Mouse (Mus musculus): ENCODE results near the gene Pcgf3. TPM values are rescaled to one million over a fixed set of nuclear protein-coding genes. Genes with fewer than 3 reads are reported as not detected.

Pcgf3 gene
- 17.1 and 19.8 TPM in 2 replicates for polyA plus RNA-seq (2012; rRNA removed)

GRCm38 (mm10) chr5:108461082-108462065, at the start of gene Pcgf3:
Gene Pcgf3, plus strand, starts transcription at chr5:108461232.
- no peak within 1 kb of the TSS for H3K27ac ChIP-seq (ENCODE audit: control insufficient read depth, insufficient read depth, low read length)
- H3K4me1 ChIP-seq (replicated peaks; ENCODE audit: control insufficient read depth, insufficient read depth, low read length): peaks cover 29% of the 10 kb centered on the region
- H3K36me3 ChIP-seq (ENCODE audit: control insufficient read depth, insufficient read depth, low read length): no peaks in the 10 kb centered on the region
- peak; percentile 100 for DNase-seq
- under 1% methylated on average over 59 of the region's 62 CpGs for WGBS
- H3K4me3 ChIP-seq (ENCODE audit: control insufficient read depth, insufficient read depth, low read length): peak within 1 kb of the TSS; percentile 94
- H3K27me3 ChIP-seq (ENCODE audit: control insufficient read depth, insufficient read depth, low read length): no peaks in the 10 kb centered on the region
- TF ChIP-seq CTCF (IDR thresholded peaks at IDR 0.05; ENCODE audit: borderline replicate concordance, control insufficient read depth, extremely low read depth, insufficient read depth, low read length, poor library complexity): no peak
- peak; percentile 76 for TF ChIP-seq POLR2A (IDR thresholded peaks at IDR 0.05; ENCODE audit: control insufficient read depth, extremely low read depth, insufficient read depth, low read length, poor library complexity)

- no peaks in the 10 kb centered on the region for H3K27me3 ChIP-seq (ENCODE audit: control insufficient read depth, insufficient read depth, low read length)
- H3K4me1 ChIP-seq (replicated peaks; ENCODE audit: control insufficient read depth, insufficient read depth, low read length): no peaks in the 10 kb centered on the region
- H3K4me3 ChIP-seq (ENCODE audit: control insufficient read depth, insufficient read depth, low read length): no peak overlapping the region
- TF ChIP-seq POLR2A (IDR thresholded peaks at IDR 0.05; ENCODE audit: control insufficient read depth, extremely low read depth, insufficient read depth, low read length, poor library complexity) (no peak), CTCF (IDR thresholded peaks at IDR 0.05; ENCODE audit: borderline replicate concordance, control insufficient read depth, extremely low read depth, insufficient read depth, low read length, poor library complexity) (no peak)
- WGBS: 53% methylated on average over 2 of the region's 2 CpGs
- H3K27ac ChIP-seq (ENCODE audit: control insufficient read depth, insufficient read depth, low read length): no peak overlapping the region
- DNase-seq: no peak
- H3K36me3 ChIP-seq (ENCODE audit: control insufficient read depth, insufficient read depth, low read length): no peaks in the 10 kb centered on the region
Measured at GRCm38 (mm10) chr5:108414711-108415110, 46.3 kb upstream of the Pcgf3 start.

GRCm38 (mm10) chr5:108422741-108423140, 38.3 kb upstream of the Pcgf3 start:
- 69% methylated on average over 3 of the region's 3 CpGs for WGBS

GRCm38 (mm10) chr5:108423427-108423826, 37.6 kb upstream of the Pcgf3 start:
- TF ChIP-seq CTCF (IDR thresholded peaks at IDR 0.05; ENCODE audit: borderline replicate concordance, control insufficient read depth, extremely low read depth, insufficient read depth, low read length, poor library complexity) (no peak), POLR2A (IDR thresholded peaks at IDR 0.05; ENCODE audit: control insufficient read depth, extremely low read depth, insufficient read depth, low read length, poor library complexity) (no peak)
- 95% methylated on average over 2 of the region's 2 CpGs for WGBS
- no peaks in the 10 kb centered on the region for H3K27me3 ChIP-seq (ENCODE audit: control insufficient read depth, insufficient read depth, low read length)
- H3K27ac ChIP-seq (ENCODE audit: control insufficient read depth, insufficient read depth, low read length): no peak overlapping the region
- no peak overlapping the region for H3K4me3 ChIP-seq (ENCODE audit: control insufficient read depth, insufficient read depth, low read length)
- no peaks in the 10 kb centered on the region for H3K36me3 ChIP-seq (ENCODE audit: control insufficient read depth, insufficient read depth, low read length)
- no peak for DNase-seq
- no peaks in the 10 kb centered on the region for H3K4me1 ChIP-seq (replicated peaks; ENCODE audit: control insufficient read depth, insufficient read depth, low read length)

More at GRCm38 (mm10) chr5:108422741-108423140, 38.3 kb upstream of the Pcgf3 start:
- Histone ChIP-seq H3K4me3 (ENCODE audit: control insufficient read depth, insufficient read depth, low read length) (no peak overlapping the region), H3K27ac (ENCODE audit: control insufficient read depth, insufficient read depth, low read length) (no peak overlapping the region), H3K36me3 (ENCODE audit: control insufficient read depth, insufficient read depth, low read length) (no peaks in the 10 kb centered on the region), H3K27me3 (ENCODE audit: control insufficient read depth, insufficient read depth, low read length) (no peaks in the 10 kb centered on the region), H3K4me1 (replicated peaks; ENCODE audit: control insufficient read depth, insufficient read depth, low read length) (no peaks in the 10 kb centered on the region)
- DNase-seq: no peak
- TF ChIP-seq POLR2A (IDR thresholded peaks at IDR 0.05; ENCODE audit: control insufficient read depth, extremely low read depth, insufficient read depth, low read length, poor library complexity) (no peak), CTCF (IDR thresholded peaks at IDR 0.05; ENCODE audit: borderline replicate concordance, control insufficient read depth, extremely low read depth, insufficient read depth, low read length, poor library complexity) (no peak)

GRCm38 (mm10) chr5:108427186-108427585, 33.8 kb upstream of the Pcgf3 start:
- H3K36me3 ChIP-seq (ENCODE audit: control insufficient read depth, insufficient read depth, low read length): peaks cover 15% of the 10 kb centered on the region; the same call in 1 of the 2 replicates
- no peak for TF ChIP-seq POLR2A (IDR thresholded peaks at IDR 0.05; ENCODE audit: control insufficient read depth, extremely low read depth, insufficient read depth, low read length, poor library complexity)
- no peak for TF ChIP-seq CTCF (IDR thresholded peaks at IDR 0.05; ENCODE audit: borderline replicate concordance, control insufficient read depth, extremely low read depth, insufficient read depth, low read length, poor library complexity)
- H3K4me1 ChIP-seq (replicated peaks; ENCODE audit: control insufficient read depth, insufficient read depth, low read length): no peaks in the 10 kb centered on the region
- peak; percentile 54 for DNase-seq
- H3K27me3 ChIP-seq (ENCODE audit: control insufficient read depth, insufficient read depth, low read length): no peaks in the 10 kb centered on the region
- 72% methylated on average over 1 of the region's 1 CpGs for WGBS
- H3K27ac ChIP-seq (ENCODE audit: control insufficient read depth, insufficient read depth, low read length): no peak overlapping the region
- H3K4me3 ChIP-seq (ENCODE audit: control insufficient read depth, insufficient read depth, low read length): no peak overlapping the region

- TF ChIP-seq CTCF (IDR thresholded peaks at IDR 0.05; ENCODE audit: borderline replicate concordance, control insufficient read depth, extremely low read depth, insufficient read depth, low read length, poor library complexity) (no peak), POLR2A (IDR thresholded peaks at IDR 0.05; ENCODE audit: control insufficient read depth, extremely low read depth, insufficient read depth, low read length, poor library complexity) (no peak)
- WGBS: 99% methylated on average over 6 of the region's 6 CpGs
- peaks cover 19% of the 10 kb centered on the region; the same call in 1 of the 2 replicates for H3K36me3 ChIP-seq (ENCODE audit: control insufficient read depth, insufficient read depth, low read length)
- DNase-seq: no peak
- H3K27me3 ChIP-seq (ENCODE audit: control insufficient read depth, insufficient read depth, low read length): no peaks in the 10 kb centered on the region
- H3K4me1 ChIP-seq (replicated peaks; ENCODE audit: control insufficient read depth, insufficient read depth, low read length): peaks cover 13% of the 10 kb centered on the region
- H3K27ac ChIP-seq (ENCODE audit: control insufficient read depth, insufficient read depth, low read length): no peak overlapping the region
- H3K4me3 ChIP-seq (ENCODE audit: control insufficient read depth, insufficient read depth, low read length): no peak overlapping the region
Measured at GRCm38 (mm10) chr5:108431196-108431595, 29.8 kb upstream of the Pcgf3 start.

All from thymus, adult 2 months (tissue).